In the genomic region with DNA sequence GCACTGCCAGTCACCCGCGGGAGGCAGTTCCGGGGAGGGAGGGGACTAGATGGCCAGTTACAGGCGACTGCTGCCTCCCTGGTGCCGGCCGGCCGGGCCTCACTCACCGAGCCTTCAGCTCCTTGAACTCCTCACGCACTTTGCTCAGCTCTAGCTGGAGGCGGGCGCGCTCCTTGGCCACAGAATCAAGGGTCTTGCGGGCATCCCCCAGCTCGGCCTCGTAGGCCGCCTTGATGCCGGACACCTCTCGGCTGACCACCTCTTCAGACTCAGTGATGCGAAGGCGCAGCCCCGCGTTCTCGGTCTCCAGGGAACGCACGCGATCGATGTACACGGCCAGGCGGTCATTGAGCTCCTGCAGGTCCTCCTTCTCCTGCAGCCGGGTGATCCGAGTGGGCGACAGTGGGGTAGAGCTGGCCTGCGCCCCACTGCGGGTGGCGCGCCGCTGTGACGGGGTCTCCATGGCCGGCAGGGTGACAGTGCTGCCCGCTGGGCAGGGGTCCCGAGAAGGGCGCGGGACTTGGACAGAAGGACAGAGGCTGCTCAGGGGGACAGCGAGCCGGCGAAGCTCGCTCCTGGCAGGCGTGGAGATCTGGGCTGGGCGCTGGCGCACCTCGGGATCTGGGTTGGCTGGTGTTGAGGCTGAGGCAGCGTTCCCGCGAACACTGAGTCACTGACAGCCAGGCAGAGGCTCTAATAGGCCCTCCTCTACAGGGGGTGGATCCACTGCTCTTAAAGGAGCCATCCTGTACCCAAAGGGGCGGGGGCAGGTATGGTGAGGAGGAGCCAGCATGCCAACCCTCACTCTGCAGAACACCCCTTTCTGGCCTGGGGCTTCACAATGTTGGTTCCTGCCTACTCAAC, we compare ENCODE assay signal across 8 mouse cellular contexts. TPM values are rescaled to one million over a fixed set of nuclear protein-coding genes. Genes with fewer than 3 reads are reported as not detected.
A peak's percentile ranks its signal among the peaks of the same experiment; 100 is the strongest.
DNase-seq lines count a peak whose midpoint lies in the region; ATAC-seq and TF ChIP-seq lines count a peak whose summit lies in the region.

No protein-coding gene starts in this region.

- H3K9ac ChIP-seq in CH12.LX (ENCODE audit: insufficient read depth, low read depth) = peak overlapping the region; percentile 64
- peak overlapping the region; percentile 88 for H3K9ac ChIP-seq in heart, embryonic 12.5 days
- H3K9ac ChIP-seq in kidney, embryonic 16.5 days (replicated peaks; ENCODE audit: low read length) = peak overlapping the region; percentile 78
- peak overlapping the region; percentile 87 for H3K9ac ChIP-seq in midbrain, postnatal 0 days (replicated peaks; ENCODE audit: low read length, poor library complexity, severe bottlenecking)
- peak overlapping the region; percentile 81 for H3K9ac ChIP-seq in stomach, embryonic 14.5 days (replicated peaks; ENCODE audit: low read depth, low read length)

- no peak for TF ChIP-seq RAD21 in CH12.LX (IDR thresholded peaks at IDR 0.05; ENCODE audit: low read depth, low read length)

- peak; percentile 89 for TF ChIP-seq POLR2A in CH12.LX (IDR thresholded peaks at IDR 0.05; ENCODE audit: low read depth, low read length)

- peak; percentile 91 for ATAC-seq in erythroid progenitor cell, adult 5-6 weeks (replicated peaks; ENCODE audit: low FRiP score, poor library complexity, severe bottlenecking)
- ATAC-seq in heart, embryonic 12.5 days (ENCODE audit: insufficient number of reproducible peaks, low FRiP score) = peak; percentile 92
- peak; percentile 92 for ATAC-seq in kidney, embryonic 16.5 days (ENCODE audit: low FRiP score, low TSS enrichment)
- ATAC-seq in midbrain, postnatal 0 days (ENCODE audit: low FRiP score) = peak; percentile 92
- peak; percentile 92 for ATAC-seq in stomach, embryonic 14.5 days (ENCODE audit: insufficient number of reproducible peaks, insufficient read depth, low FRiP score, low read depth)

- H3K36me3 ChIP-seq in CH12.LX (replicated peaks in 1 of 2; ENCODE audit: control insufficient read depth in 1 of 2, insufficient read depth in 1 of 2, low read length in 1 of 2) = peaks cover 0 to 6% of the 10 kb centered on the region in 2 experiments
- 0 out of 2 replicates have a peak, but pooled peaks cover 4% of the 10 kb centered on the region for H3K36me3 ChIP-seq in heart, embryonic 12.5 days
- H3K36me3 ChIP-seq in kidney, embryonic 16.5 days (ENCODE audit: insufficient read depth, low read length) = no peaks in the 10 kb centered on the region
- H3K36me3 ChIP-seq in midbrain, postnatal 0 days (ENCODE audit: insufficient read depth, low read length) = no peaks in the 10 kb centered on the region; the same call in 1 of the 2 replicates
- no peaks in the 10 kb centered on the region for H3K36me3 ChIP-seq in stomach, embryonic 14.5 days (ENCODE audit: control insufficient read depth, insufficient read depth, low read length)

- peak overlapping the region; percentile 79 for H3K4me2 ChIP-seq in CH12.LX (ENCODE audit: insufficient read depth, low read depth, poor library complexity, severe bottlenecking)
- peak overlapping the region; percentile 87 for H3K4me2 ChIP-seq in heart, embryonic 12.5 days
- H3K4me2 ChIP-seq in kidney, embryonic 16.5 days (replicated peaks; ENCODE audit: low read depth, low read length) = peak overlapping the region; percentile 96
- H3K4me2 ChIP-seq in midbrain, postnatal 0 days (ENCODE audit: low read depth, low read length, poor library complexity, severe bottlenecking) = peak overlapping the region; percentile 86
- H3K4me2 ChIP-seq in stomach, embryonic 14.5 days (replicated peaks; ENCODE audit: low read depth, low read length) = peak overlapping the region; percentile 99

- peaks cover 10 to 60% of the 10 kb centered on the region in 2 experiments for H3K4me1 ChIP-seq in CH12.LX (ENCODE audit: control insufficient read depth in 1 of 2, insufficient read depth in 2 of 2)
- H3K4me1 ChIP-seq in brown adipose tissue, adult 24 weeks (ENCODE audit: control insufficient read depth, insufficient read depth, insufficient read length, low read length) = peaks cover 15% of the 10 kb centered on the region
- H3K4me1 ChIP-seq in heart, embryonic 12.5 days (replicated peaks) = peaks cover 40% of the 10 kb centered on the region
- H3K4me1 ChIP-seq in kidney, embryonic 16.5 days (ENCODE audit: insufficient read depth, low read length) = peaks cover 45% of the 10 kb centered on the region
- H3K4me1 ChIP-seq in midbrain, postnatal 0 days (ENCODE audit: insufficient read depth, low read length) = peaks cover 9% of the 10 kb centered on the region; the same call in 1 of the 2 replicates
- peaks cover 22% of the 10 kb centered on the region; the same call in 1 of the 2 replicates for H3K4me1 ChIP-seq in stomach, embryonic 14.5 days (ENCODE audit: control insufficient read depth, insufficient read depth, low read length)

- H3K27ac ChIP-seq in CH12.LX (ENCODE audit: insufficient read depth, low read depth) = no peak overlapping the region
- H3K27ac ChIP-seq in brown adipose tissue, adult 24 weeks (replicated peaks; ENCODE audit: low read depth, low read length) = peak overlapping the region; percentile 80
- peak overlapping the region; percentile 79 for H3K27ac ChIP-seq in heart, embryonic 12.5 days (ENCODE audit: poor library complexity, severe bottlenecking)
- H3K27ac ChIP-seq in kidney, embryonic 16.5 days (ENCODE audit: low read length) = peak overlapping the region; percentile 79
- H3K27ac ChIP-seq in midbrain, postnatal 0 days (ENCODE audit: low read depth, low read length) = peak overlapping the region; percentile 67
- H3K27ac ChIP-seq in stomach, embryonic 14.5 days (ENCODE audit: low read length) = peak overlapping the region; percentile 82

- H3K4me3 ChIP-seq in CH12.LX (replicated peaks in 1 of 3; ENCODE audit: low read depth in 2 of 3, low read length in 2 of 3, poor library complexity in 1 of 3) = peak overlapping the region; percentile 62 to 87 (median 87)
- peak overlapping the region; percentile 94 for H3K4me3 ChIP-seq in brown adipose tissue, adult 24 weeks (ENCODE audit: insufficient read depth, low read depth, low read length)
- peak overlapping the region; percentile 68 for H3K4me3 ChIP-seq in heart, embryonic 12.5 days
- H3K4me3 ChIP-seq in kidney, embryonic 16.5 days (ENCODE audit: low read length) = peak overlapping the region; percentile 72
- H3K4me3 ChIP-seq in midbrain, postnatal 0 days (ENCODE audit: low read depth, low read length) = peak overlapping the region; percentile 90
- peak overlapping the region; percentile 88 for H3K4me3 ChIP-seq in stomach, embryonic 14.5 days (ENCODE audit: low read depth, low read length)

- H3K27me3 ChIP-seq in CH12.LX (replicated peaks) = peaks cover 10% of the 10 kb centered on the region
- H3K27me3 ChIP-seq in heart, embryonic 12.5 days (replicated peaks) = no peaks in the 10 kb centered on the region
- no peaks in the 10 kb centered on the region for H3K27me3 ChIP-seq in kidney, embryonic 16.5 days (ENCODE audit: insufficient read depth, low read length)
- no peaks in the 10 kb centered on the region for H3K27me3 ChIP-seq in midbrain, postnatal 0 days (ENCODE audit: insufficient read depth, low read length)
- H3K27me3 ChIP-seq in stomach, embryonic 14.5 days (ENCODE audit: control insufficient read depth, insufficient read depth, low read length) = no peaks in the 10 kb centered on the region

- H3K9me3 ChIP-seq in CH12.LX (replicated peaks; ENCODE audit: low read length) = no peaks in the 10 kb centered on the region
- H3K9me3 ChIP-seq in heart, embryonic 12.5 days (replicated peaks) = no peaks in the 10 kb centered on the region
- no peaks in the 10 kb centered on the region for H3K9me3 ChIP-seq in kidney, embryonic 16.5 days (ENCODE audit: low read length)
- H3K9me3 ChIP-seq in midbrain, postnatal 0 days (ENCODE audit: low read length) = no peaks in the 10 kb centered on the region
- no peaks in the 10 kb centered on the region for H3K9me3 ChIP-seq in stomach, embryonic 14.5 days (ENCODE audit: control insufficient read depth, low read depth, low read length)

- no peak for TF ChIP-seq EP300 in CH12.LX (IDR thresholded peaks at IDR 0.05; ENCODE audit: low read length)

- in situ Hi-C loops in CH12.LX (cut with MboI; ENCODE audit: low pct_ligation_motif_present, low pct_unique_long_range_greater_than_20kb, low sequenced_read_pairs) = no loop called here

- no peaks in the 10 kb centered on the region; the same call in 1 of the 2 replicates for H3K79me2 ChIP-seq in CH12.LX (replicated peaks; ENCODE audit: control insufficient read depth, extremely low read depth, insufficient read depth, poor library complexity, severe bottlenecking)

- TF ChIP-seq CTCF in CH12.LX (conservative IDR thresholded peaks at IDR 0.05 in 1 of 2, IDR thresholded peaks at IDR 0.05 in 1 of 2; ENCODE audit: low read depth in 2 of 2, low read length in 2 of 2) = no peak
- no peak for TF ChIP-seq CTCF in midbrain, postnatal 0 days (IDR thresholded peaks at IDR 0.05)

- DNase-seq in CH12.LX (ENCODE audit: extremely low read depth) = peak; percentile 87
- peak; percentile 93 for DNase-seq in liver
- DNase-seq in midbrain, postnatal 0 days (ENCODE audit: low spot score) = peak; percentile 93

- dilution Hi-C loops in CH12.LX (cut with MboI; ENCODE audit: extremely low pct_ligation_motif_present, extremely low pct_unique_long_range_greater_than_20kb, low sequenced_read_pairs) = no loop called here

- under 1% methylated on average over 55 of the region's 55 CpGs for WGBS in heart, embryonic 12.5 days
- under 1% methylated on average over 55 of the region's 55 CpGs for WGBS in kidney, embryonic 16.5 days
- under 1% methylated on average over 55 of the region's 55 CpGs for WGBS in midbrain, postnatal 0 days
- under 1% methylated on average over 55 of the region's 55 CpGs for WGBS in stomach, embryonic 14.5 days

RNA-seq across cellular contexts. Expression of a gene that starts 6.9 kb away (rescaled TPM):
- total RNA-seq in CH12.LX (2012; rRNA removed) (60.7 and 67.7 TPM in 2 replicates), CH12.LX (2014; rRNA removed) (16.1 and 19.8 TPM in 2 replicates)
- 17.2 and 21.5 TPM in 2 replicates for polyA plus RNA-seq in CH12.LX (2012; ENCODE audit: insufficient read length, low read depth)
- polyA plus RNA-seq in brown adipose tissue, adult 24 weeks (2012; ENCODE audit: insufficient read depth, insufficient read length, missing spikeins) = 33.8 and 35.7 TPM in 2 replicates
- 31.7 and 48.2 TPM in 2 replicates for total RNA-seq in erythroid progenitor cell, adult 5-6 weeks (2015; ENCODE audit: low replicate concordance)
- total RNA-seq in erythroid progenitor cell, adult 5-6 weeks (2017; ENCODE audit: low replicate concordance) = 182 and 260 TPM in 2 replicates
- polyA plus RNA-seq in heart, embryonic 12.5 days (2016; fragmentation: Nextera tagmentation; extraction: Ambion mirVana) = 108 and 113 TPM in 2 replicates
- polyA plus RNA-seq in kidney, embryonic 16.5 days (2015; fragmentation: Nextera tagmentation; extraction: Ambion mirVana) = 89.9 and 100 TPM in 2 replicates
- total RNA-seq in midbrain, postnatal 0 days (2014; rRNA removed) = 57.6 and 75.0 TPM in 2 replicates
- 74.1 and 77.2 TPM in 2 replicates for polyA plus RNA-seq in midbrain, postnatal 0 days (2015; fragmentation: Nextera tagmentation; extraction: Ambion mirVana)
- polyA plus RNA-seq in stomach, embryonic 14.5 days (2014; fragmentation: Nextera tagmentation; extraction: Ambion mirVana) = 128 and 148 TPM in 2 replicates

RNA-seq across cellular contexts. Expression of a gene that starts 29.3 kb away (rescaled TPM):
- total RNA-seq in CH12.LX (2012; rRNA removed) (3.4 and 4.9 TPM in 2 replicates), CH12.LX (2014; rRNA removed) (0.86 and 1.1 TPM in 2 replicates)
- 2.0 and 2.5 TPM in 2 replicates for polyA plus RNA-seq in CH12.LX (2012; ENCODE audit: insufficient read length, low read depth)
- polyA plus RNA-seq in brown adipose tissue, adult 24 weeks (2012; ENCODE audit: insufficient read depth, insufficient read length, missing spikeins) = 0.16 and 0.21 TPM in 2 replicates
- 0.42 TPM in 1 of 2 replicates, not detected in the other for total RNA-seq in erythroid progenitor cell, adult 5-6 weeks (2015; ENCODE audit: low replicate concordance)
- total RNA-seq in erythroid progenitor cell, adult 5-6 weeks (2017; ENCODE audit: low replicate concordance) = 0.08 and 0.26 TPM in 2 replicates
- 11.8 and 13.9 TPM in 2 replicates for polyA plus RNA-seq in heart, embryonic 12.5 days (2016; fragmentation: Nextera tagmentation; extraction: Ambion mirVana)
- 18.6 and 20.7 TPM in 2 replicates for polyA plus RNA-seq in kidney, embryonic 16.5 days (2015; fragmentation: Nextera tagmentation; extraction: Ambion mirVana)
- 56.9 and 58.2 TPM in 2 replicates for total RNA-seq in midbrain, postnatal 0 days (2014; rRNA removed)
- polyA plus RNA-seq in midbrain, postnatal 0 days (2015; fragmentation: Nextera tagmentation; extraction: Ambion mirVana) = 15.4 and 16.1 TPM in 2 replicates
- polyA plus RNA-seq in stomach, embryonic 14.5 days (2014; fragmentation: Nextera tagmentation; extraction: Ambion mirVana) = 25.2 and 26.3 TPM in 2 replicates

RNA-seq across cellular contexts. Expression of a gene that starts 41.9 kb away (rescaled TPM):
- total RNA-seq in CH12.LX (2012; rRNA removed) = 4.5 and 4.7 TPM in 2 replicates
- 2.3 and 3.5 TPM in 2 replicates for total RNA-seq in CH12.LX (2014; rRNA removed)
- polyA plus RNA-seq in CH12.LX (2012; ENCODE audit: insufficient read length, low read depth) = 7.1 and 7.9 TPM in 2 replicates
- 25.7 and 30.2 TPM in 2 replicates for polyA plus RNA-seq in brown adipose tissue, adult 24 weeks (2012; ENCODE audit: insufficient read depth, insufficient read length, missing spikeins)
- total RNA-seq in erythroid progenitor cell, adult 5-6 weeks (2015; ENCODE audit: low replicate concordance) = 11.9 and 14.7 TPM in 2 replicates
- total RNA-seq in erythroid progenitor cell, adult 5-6 weeks (2017; ENCODE audit: low replicate concordance) = 4.5 and 15.1 TPM in 2 replicates
- polyA plus RNA-seq in heart, embryonic 12.5 days (2016; fragmentation: Nextera tagmentation; extraction: Ambion mirVana) = 0.92 and 1.3 TPM in 2 replicates
- polyA plus RNA-seq in kidney, embryonic 16.5 days (2015; fragmentation: Nextera tagmentation; extraction: Ambion mirVana) = 19.6 and 25.3 TPM in 2 replicates
- total RNA-seq in midbrain, postnatal 0 days (2014; rRNA removed) = 52.6 and 62.0 TPM in 2 replicates
- 42.1 and 44.2 TPM in 2 replicates for polyA plus RNA-seq in midbrain, postnatal 0 days (2015; fragmentation: Nextera tagmentation; extraction: Ambion mirVana)
- 8.9 and 11.8 TPM in 2 replicates for polyA plus RNA-seq in stomach, embryonic 14.5 days (2014; fragmentation: Nextera tagmentation; extraction: Ambion mirVana)

RNA-seq across cellular contexts. Expression of a gene that starts 45.2 kb away (rescaled TPM):
- total RNA-seq in CH12.LX (2012; rRNA removed) (4.1 and 7.1 TPM in 2 replicates), CH12.LX (2014; rRNA removed) (0.76 and 0.79 TPM in 2 replicates)
- 1.8 and 2.0 TPM in 2 replicates for polyA plus RNA-seq in CH12.LX (2012; ENCODE audit: insufficient read length, low read depth)
- not detected in 2 replicates for polyA plus RNA-seq in brown adipose tissue, adult 24 weeks (2012; ENCODE audit: insufficient read depth, insufficient read length, missing spikeins)
- not detected in 2 replicates for total RNA-seq in erythroid progenitor cell, adult 5-6 weeks (2015; ENCODE audit: low replicate concordance)
- total RNA-seq in erythroid progenitor cell, adult 5-6 weeks (2017; ENCODE audit: low replicate concordance) = not detected in 2 replicates
- 0.55 TPM in 1 of 2 replicates, not detected in the other for polyA plus RNA-seq in heart, embryonic 12.5 days (2016; fragmentation: Nextera tagmentation; extraction: Ambion mirVana)
- 17.3 and 23.9 TPM in 2 replicates for polyA plus RNA-seq in kidney, embryonic 16.5 days (2015; fragmentation: Nextera tagmentation; extraction: Ambion mirVana)
- 0.60 TPM in 1 of 2 replicates, not detected in the other for total RNA-seq in midbrain, postnatal 0 days (2014; rRNA removed)
- 0.46 TPM in 1 of 2 replicates, not detected in the other for polyA plus RNA-seq in midbrain, postnatal 0 days (2015; fragmentation: Nextera tagmentation; extraction: Ambion mirVana)
- polyA plus RNA-seq in stomach, embryonic 14.5 days (2014; fragmentation: Nextera tagmentation; extraction: Ambion mirVana) = 57.0 and 67.9 TPM in 2 replicates

RNA-seq across cellular contexts. Expression of a gene that starts 50.0 kb away (rescaled TPM):
- total RNA-seq in CH12.LX (2012; rRNA removed) = 73.2 and 96.6 TPM in 2 replicates
- total RNA-seq in CH12.LX (2014; rRNA removed) = 42.3 and 44.0 TPM in 2 replicates
- polyA plus RNA-seq in CH12.LX (2012; ENCODE audit: insufficient read length, low read depth) = 56.0 and 83.9 TPM in 2 replicates
- polyA plus RNA-seq in brown adipose tissue, adult 24 weeks (2012; ENCODE audit: insufficient read depth, insufficient read length, missing spikeins) = 209 and 224 TPM in 2 replicates
- 9.0 and 12.6 TPM in 2 replicates for total RNA-seq in erythroid progenitor cell, adult 5-6 weeks (2015; ENCODE audit: low replicate concordance)
- 7.7 and 23.3 TPM in 2 replicates for total RNA-seq in erythroid progenitor cell, adult 5-6 weeks (2017; ENCODE audit: low replicate concordance)
- 108 and 114 TPM in 2 replicates for polyA plus RNA-seq in heart, embryonic 12.5 days (2016; fragmentation: Nextera tagmentation; extraction: Ambion mirVana)
- 189 and 207 TPM in 2 replicates for polyA plus RNA-seq in kidney, embryonic 16.5 days (2015; fragmentation: Nextera tagmentation; extraction: Ambion mirVana)
- 46.7 and 66.0 TPM in 2 replicates for total RNA-seq in midbrain, postnatal 0 days (2014; rRNA removed)
- 187 and 205 TPM in 2 replicates for polyA plus RNA-seq in midbrain, postnatal 0 days (2015; fragmentation: Nextera tagmentation; extraction: Ambion mirVana)
- polyA plus RNA-seq in stomach, embryonic 14.5 days (2014; fragmentation: Nextera tagmentation; extraction: Ambion mirVana) = 84.8 and 88.5 TPM in 2 replicates
